Mouse (Mus musculus) mouse trophoblast stem cell (cell line): Measurements from ENCODE around the gene Kcnip2.

Experiments
- in situ Hi-C, 2 experiments: fragments of 300-500 bp; cut with MseI, MboI; formaldehyde crosslinking; loops; 2 replicates in 1 of 2; 3 replicates in 1 of 2; pipeline ENCODE4 v1.15.1; 2025

Kcnip2 gene

GRCm38 (mm10) chr19:45815831-45816405, at the start of gene Kcnip2:
TSS of gene Kcnip2 (minus strand) at chr19:45816061.
- in situ Hi-C loops = loop anchor here in 1 of 2 experiments (10.0 kb wide), 1 partner anchor 199 kb away; no protein-coding TSS in a partner anchor

GRCm38 (mm10) chr19:45855284-45855920, 39.5 kb upstream of the Kcnip2 start:
- in situ Hi-C loops = no loop called here

GRCm38 (mm10) chr19:45854521-45854920, 38.7 kb upstream of the Kcnip2 start:
- in situ Hi-C loops = no loop called here

DNA sequence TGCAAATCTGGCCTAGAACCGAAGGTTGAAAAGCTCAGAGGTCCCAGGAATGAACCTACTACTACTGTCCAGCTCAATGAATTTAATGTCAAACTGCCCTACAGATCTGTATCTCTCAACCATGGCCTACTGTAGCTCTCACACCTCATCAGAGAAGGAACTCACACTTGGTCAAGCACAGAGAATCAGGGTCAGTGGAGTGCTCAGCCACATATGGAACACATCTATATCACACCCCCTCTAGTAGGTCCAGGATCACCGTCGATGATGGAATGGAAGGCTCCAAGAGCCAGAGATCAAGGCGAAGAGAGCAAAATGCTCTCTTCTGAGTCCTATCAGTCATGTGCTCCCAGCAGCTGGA, 31.9 kb upstream of the Kcnip2 start:
- in situ Hi-C loops = no loop called here

DNA sequence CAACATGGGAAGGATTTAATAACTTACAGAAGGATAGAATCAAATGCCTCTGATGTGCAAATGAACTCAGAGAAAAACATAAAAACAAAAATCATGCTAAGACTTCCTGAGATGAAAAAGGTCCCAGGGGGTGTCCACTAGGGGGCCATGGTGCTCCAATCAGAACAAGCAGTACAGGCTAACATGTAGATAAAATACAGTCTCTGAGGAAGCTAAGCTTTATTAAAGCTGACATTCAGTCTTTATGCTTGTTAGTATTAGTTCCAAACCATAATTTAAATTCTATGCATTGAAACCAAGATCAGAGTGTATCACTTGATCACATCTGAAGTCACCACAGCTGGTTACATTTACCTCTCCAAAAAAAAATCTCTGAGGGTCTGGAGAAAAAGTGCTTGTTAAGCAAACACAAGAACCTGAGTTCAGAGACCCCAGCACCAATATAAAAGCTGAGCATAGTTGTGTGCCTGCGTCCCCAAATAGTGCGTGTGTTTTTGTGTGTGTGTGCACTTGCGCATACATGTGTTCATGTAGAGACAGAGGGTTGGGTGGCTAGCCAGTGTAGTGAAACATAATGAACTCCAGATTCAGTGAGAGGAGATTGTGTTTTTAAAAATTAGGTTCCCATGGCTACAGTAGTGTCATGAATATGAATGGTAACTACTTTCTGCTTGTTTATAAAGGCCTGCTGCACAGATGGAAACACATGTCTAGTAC, 31.3 kb upstream of the Kcnip2 start:
- in situ Hi-C loops = no loop called here

GRCm38 (mm10) chr19:45844209-45844608, 28.3 kb upstream of the Kcnip2 start:
- in situ Hi-C loops = no loop called here

DNA sequence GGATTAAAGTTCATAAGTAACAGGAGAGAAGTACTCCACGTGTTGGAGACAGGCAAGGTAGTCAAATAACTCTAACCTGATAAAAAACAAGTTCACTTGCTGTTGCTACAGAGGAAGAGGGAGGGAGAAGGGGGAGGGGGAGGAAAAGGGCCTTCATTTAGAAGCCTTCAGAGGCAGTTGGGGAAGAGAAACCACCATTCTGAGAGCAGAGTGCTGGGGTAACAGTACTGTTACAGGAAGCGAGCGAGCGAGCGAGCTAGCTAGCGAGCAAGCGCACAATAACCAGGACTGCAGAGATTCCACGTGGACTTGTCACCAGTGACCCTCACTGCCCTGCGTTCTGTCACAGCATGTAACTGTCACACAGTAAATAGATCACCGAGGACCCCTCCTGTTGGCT, 27.6 kb upstream of the Kcnip2 start:
- in situ Hi-C loops = no loop called here

DNA sequence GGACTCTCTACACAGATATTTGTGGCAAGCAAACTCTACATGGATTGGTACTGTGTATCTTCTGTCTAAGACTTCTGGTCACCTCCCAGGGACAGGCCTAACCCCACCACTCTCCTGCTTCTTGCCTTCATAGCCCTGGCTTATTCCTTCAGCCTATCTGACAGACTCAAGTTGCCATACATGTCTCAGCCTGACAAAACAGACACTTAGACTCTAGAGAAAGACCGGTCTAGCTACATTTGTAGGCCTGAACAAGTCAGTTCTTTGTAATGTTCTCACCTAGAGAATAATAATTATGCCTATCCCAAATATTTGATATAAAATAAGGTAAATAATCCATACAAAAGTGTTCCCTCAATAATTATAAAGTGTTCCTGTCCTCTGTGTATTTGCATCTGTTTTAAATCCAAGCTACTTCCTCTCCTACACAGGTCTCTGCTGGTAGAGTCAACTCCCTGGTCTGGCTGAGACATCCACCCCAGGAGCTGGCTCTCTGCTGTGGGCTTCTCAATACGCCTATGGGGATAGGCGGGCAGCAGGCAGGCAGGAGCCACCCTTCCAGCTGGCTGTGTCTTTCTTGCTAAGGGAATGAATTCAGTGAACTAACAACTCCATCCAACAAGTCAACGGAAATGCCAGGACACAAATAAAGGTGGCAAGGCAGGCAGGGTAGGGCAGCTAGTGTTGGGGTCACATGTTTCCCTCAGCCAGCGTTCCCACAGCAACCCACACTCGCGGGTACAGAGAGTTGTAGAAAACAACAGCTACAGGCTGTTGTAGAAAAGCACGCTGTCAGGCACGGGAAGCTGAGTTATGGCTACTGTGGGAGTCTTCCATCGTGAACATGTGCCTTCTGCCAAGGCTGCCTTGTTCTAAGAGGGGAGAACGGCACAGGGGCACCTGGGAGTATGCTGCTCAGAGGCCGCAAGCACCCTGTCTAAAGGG, 21.5 kb upstream of the Kcnip2 start:
- in situ Hi-C loops = no loop called here

DNA sequence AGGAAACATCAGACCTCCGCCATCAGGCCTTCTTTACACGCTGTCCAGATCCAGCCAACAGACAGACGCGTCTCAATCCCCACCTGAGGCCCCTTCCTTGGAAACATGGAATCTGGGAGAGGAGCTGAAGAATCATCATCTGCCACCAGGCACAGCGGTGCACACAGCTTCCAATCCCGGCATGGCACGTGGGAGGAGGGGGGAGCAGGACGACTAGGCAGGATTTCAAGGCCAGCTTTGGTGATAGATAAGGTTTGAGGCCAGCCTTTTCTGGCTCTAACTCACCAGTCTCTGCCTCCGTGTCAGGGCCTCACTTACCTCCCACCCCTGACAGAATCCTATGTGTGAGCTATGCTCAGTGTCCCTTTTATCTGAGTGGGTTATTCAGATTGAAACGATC, 19.6 kb upstream of the Kcnip2 start:
- in situ Hi-C loops = no loop called here

DNA sequence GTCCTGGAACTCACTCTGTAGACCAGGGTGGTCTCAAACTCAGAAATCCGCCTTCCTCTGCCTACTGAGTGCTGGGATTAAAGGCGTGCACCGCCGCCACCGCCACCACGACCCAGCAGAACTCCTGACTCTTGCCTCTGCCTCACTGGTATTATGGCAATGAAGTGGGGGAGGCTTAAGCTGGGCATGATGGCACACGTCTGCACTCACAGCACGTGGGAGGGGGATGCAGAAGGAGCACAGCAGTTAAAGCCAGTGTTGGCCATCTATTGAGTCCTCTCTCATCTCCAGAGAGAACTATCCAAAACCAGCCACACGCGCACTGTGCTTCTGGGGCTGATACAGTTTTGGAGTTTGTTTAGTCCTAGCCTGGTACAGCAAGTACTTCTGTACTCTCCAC, 17.8 kb upstream of the Kcnip2 start:
- in situ Hi-C loops = no loop called here

GRCm38 (mm10) chr19:45830679-45831078, 14.8 kb upstream of the Kcnip2 start:
- in situ Hi-C loops = no loop called here

- in situ Hi-C loops = no loop called here
Measured at GRCm38 (mm10) chr19:45827736-45828135, 11.9 kb upstream of the Kcnip2 start.

DNA sequence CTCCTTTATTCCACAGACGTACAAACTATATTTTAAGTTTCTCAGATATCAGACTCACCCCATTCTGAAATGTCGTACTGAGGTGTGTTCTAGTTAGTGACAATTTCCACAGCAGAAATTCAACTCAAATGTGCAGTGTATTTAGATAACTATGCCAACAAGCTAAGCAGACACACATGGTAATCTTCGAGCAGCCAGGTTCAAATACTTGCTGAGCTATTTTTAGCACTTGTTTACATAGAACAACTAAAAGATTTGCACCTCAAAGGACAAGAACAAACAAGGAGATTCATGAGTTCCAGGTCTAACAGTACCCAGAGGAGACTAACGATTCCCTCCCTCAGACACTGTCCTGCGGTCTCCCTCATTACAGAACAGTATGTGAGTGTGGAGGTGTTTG, 11.3 kb upstream of the Kcnip2 start:
- in situ Hi-C loops = no loop called here

- in situ Hi-C loops = no loop called here
Measured at GRCm38 (mm10) chr19:45826146-45826545, 10.3 kb upstream of the Kcnip2 start.

DNA sequence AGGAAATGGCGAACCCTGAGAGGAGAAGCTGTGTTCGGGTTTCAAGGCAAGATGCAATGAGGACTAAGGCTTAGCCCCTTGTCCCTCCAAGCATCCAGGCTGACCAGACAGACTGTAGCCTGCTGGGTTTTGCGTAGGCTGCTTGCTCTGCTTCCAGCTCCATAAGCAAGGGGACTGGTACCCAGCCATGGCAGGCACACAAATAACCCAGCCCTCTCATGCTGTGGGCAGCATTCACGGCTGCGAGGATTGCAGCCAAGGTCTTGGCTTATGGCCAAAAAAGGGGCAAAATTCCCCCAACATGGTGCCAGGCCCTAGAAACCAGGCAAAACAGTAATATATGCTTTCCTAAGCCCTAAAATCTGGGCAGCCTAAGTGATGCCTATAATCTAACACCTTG, 6.0 kb upstream of the Kcnip2 start:
- in situ Hi-C loops = no loop called here

DNA sequence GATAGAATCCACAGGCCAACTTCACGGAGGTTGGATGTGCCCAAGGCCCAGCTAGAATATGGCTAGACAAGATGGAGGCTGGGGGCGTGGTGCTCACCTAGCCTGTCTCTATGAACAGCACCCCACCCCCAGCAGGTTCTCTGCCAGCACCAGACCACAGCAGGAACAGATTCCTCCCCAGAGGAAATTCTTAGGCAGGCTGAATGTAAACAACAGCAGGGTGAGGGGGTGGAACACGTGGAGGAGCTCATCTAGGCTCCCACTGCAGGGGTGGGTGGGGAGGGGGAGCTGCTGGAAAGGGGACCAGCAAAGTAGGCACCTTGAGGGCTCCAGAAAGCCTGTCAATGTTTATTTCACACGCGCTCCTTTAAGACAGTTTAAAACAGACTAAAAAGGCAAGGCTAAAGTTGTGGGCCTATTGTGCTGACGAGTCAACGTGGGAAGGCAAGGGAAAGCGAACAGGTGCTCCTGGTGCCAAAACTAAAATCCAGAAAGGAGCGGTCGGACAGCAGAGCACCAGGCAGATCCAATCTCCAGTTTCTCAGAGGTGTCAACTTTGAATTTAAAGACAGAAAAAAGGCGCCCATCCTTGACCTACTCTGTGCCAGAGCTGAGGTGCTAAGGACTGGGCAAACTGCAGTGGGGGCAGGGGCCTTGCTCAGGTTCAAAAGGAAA, 2.1 kb upstream of the Kcnip2 start:
- in situ Hi-C loops = loop anchor here in 1 of 2 experiments (10.0 kb wide), 1 partner anchor 197 kb away; no protein-coding TSS in a partner anchor

- in situ Hi-C loops = loop anchor here in 1 of 2 experiments (10.0 kb wide), 1 partner anchor 198 kb away; no protein-coding TSS in a partner anchor
Measured at GRCm38 (mm10) chr19:45816727-45817126, 866 bp upstream of the Kcnip2 start.

GRCm38 (mm10) chr19:45815170-45815569, 691 bp downstream of the Kcnip2 start:
- in situ Hi-C loops = loop anchor here in 1 of 2 experiments (10.0 kb wide), 1 partner anchor 200 kb away; no protein-coding TSS in a partner anchor

DNA sequence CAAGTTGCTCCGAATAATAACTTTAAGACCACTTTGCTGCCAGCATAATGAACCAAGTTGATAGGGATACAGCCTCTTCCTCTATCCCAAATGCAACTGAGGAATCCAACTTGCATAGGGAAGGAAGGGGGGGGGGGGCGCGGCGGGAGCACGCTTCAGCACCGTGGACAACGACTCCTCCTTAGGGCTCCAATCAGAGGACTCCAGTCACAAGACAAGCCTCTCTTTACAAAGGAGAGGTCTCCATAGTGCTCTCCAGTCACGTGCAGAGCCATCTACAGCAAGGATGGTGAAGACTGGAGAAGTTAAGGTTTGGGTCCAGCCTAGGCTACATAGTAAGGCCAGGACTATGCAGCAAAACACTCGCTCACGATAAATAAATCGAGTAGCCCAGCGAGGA, 2.1 kb downstream of the Kcnip2 start:
- in situ Hi-C loops = loop anchor here in 1 of 2 experiments (10.0 kb wide), 1 partner anchor 201 kb away; no protein-coding TSS in a partner anchor

DNA sequence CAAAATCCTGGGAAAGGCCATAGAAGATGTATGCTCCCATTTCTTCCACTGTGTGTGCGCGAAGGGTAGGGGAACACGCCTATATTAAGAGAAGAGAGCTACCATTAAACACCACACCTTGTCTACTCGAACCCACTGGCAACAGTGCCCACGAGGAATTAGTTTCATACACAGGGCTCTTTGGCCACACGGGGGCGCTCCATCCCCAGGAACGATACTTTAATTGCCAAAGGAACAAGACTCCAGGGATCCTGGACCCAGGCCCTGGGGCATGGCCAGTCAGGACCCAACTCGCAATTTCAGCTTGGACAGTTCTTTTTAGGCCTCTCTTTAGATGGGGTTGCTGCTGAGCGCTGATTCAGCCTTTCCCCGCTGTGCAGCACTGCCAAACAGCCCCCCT, 2.6 kb downstream of the Kcnip2 start:
- in situ Hi-C loops = loop anchor here in 1 of 2 experiments (10.0 kb wide), 1 partner anchor 202 kb away; no protein-coding TSS in a partner anchor
